Mouse (Mus musculus) right cerebral cortex, postnatal 36 days (tissue): Measurements from ENCODE around the gene Eps15.

Experiments used
- DNase-seq, 2 experiments: peaks; one replicate each; pipeline ENCODE4 v3.0.0; 2022; ENCODE audit warnings: low spot score in 2 of 2, mixed read lengths in 1 of 2

The Eps15 gene

DNA sequence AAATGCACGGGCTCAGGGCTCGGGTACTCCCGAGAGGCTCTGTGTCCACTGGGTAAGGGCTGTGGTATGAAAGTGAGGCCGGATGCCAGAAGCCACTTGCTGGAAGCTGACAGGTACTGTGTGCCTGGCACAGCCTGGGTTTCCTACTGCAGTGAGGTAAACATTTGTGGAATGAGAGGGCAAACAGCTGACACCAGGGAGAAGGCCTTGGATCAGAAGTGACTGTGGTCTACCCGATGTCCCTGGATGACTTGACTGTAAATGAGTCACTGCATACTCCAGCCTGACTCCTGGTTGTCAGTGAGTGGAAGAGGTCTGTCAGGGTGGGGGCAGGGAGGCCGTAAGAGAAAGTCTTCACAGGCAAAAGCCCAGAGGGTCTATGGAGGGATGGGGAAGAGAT is 153.6 kb downstream of the Eps15 start:
- no peak for DNase-seq

DNA sequence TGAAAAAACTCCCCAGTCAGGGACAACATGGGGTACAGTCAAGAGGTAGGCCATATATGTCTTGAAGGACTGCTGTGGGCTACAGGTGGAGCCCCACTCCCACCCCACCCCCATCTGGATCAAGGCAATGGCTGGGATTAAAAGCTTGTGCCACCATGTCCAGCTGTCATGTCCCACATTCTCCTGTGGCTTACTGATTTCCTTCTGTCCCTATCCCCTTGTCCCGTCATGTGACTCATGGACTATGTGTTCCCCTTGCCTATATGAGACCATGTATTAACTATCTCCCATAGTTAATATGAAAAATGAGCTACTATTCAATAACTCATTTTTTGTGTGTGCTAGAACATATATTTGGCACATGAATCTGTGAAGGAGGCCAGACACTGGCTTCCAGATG is 154.2 kb downstream of the Eps15 start:
- no peak for DNase-seq
